Mouse (Mus musculus): ENCODE data around the gene Aes.

GRCm38 (mm10) chr10:81591846-81592245, 32.6 kb downstream of the Aes start:
- TF ChIP-seq CTCF (IDR thresholded peaks at IDR 0.05; ENCODE audit: low read depth) (no peak), EP300 (optimal IDR thresholded peaks at IDR 0.05) (no peak)
